In genomic region chr6:103514346-103514745, GRCm38 (mm10) we compare ENCODE assay signal across 19 mouse cellular contexts. TPM values are rescaled to one million over a fixed set of nuclear protein-coding genes. Genes with fewer than 3 reads are reported as not detected.
A peak's percentile ranks its signal among the peaks of the same experiment; 100 is the strongest.
DNase-seq lines count a peak whose midpoint lies in the region; ATAC-seq and TF ChIP-seq lines count a peak whose summit lies in the region.
"Had no signal": no experiment of that assay in that cellular context is flagged by ENCODE, and none has a peak within 500 bp of the region (broad histone marks: within the 10 kb centered on the region; RNA-seq: fewer than 3 reads in every experiment).

No protein-coding gene starts in this region.

- H3K9ac ChIP-seq in hindbrain, embryonic 12.5 days, result no peak overlapping the region
- H3K9ac ChIP-seq in hindbrain, embryonic 11.5 days (ENCODE audit: low read depth, low read length), result no peak overlapping the region
- H3K9ac ChIP-seq in forebrain, embryonic 16.5 days (replicated peaks; ENCODE audit: low read depth, low read length), result no peak overlapping the region
- H3K9ac ChIP-seq in midbrain, embryonic 16.5 days (ENCODE audit: low read depth, low read length), result no peak overlapping the region
- H3K9ac ChIP-seq: heart, embryonic 15.5 days had no signal

- H3K4me3 ChIP-seq in hindbrain, embryonic 12.5 days, result no peak overlapping the region
- no peak overlapping the region for H3K4me3 ChIP-seq in hindbrain, embryonic 11.5 days (ENCODE audit: low read depth, low read length)
- peak overlapping the region; percentile 26 for H3K4me3 ChIP-seq in forebrain, embryonic 16.5 days (replicated peaks; ENCODE audit: low read length)
- H3K4me3 ChIP-seq in midbrain, embryonic 16.5 days (ENCODE audit: low read depth, low read length), result peak overlapping the region; percentile 20
- H3K4me3 ChIP-seq: heart, embryonic 15.5 days had no signal

- no peak overlapping the region for H3K27ac ChIP-seq in hindbrain, embryonic 12.5 days
- no peak overlapping the region for H3K27ac ChIP-seq in hindbrain, embryonic 11.5 days (ENCODE audit: low read depth, low read length)
- no peak overlapping the region for H3K27ac ChIP-seq in forebrain, embryonic 16.5 days (ENCODE audit: low read length)
- H3K27ac ChIP-seq in midbrain, embryonic 16.5 days (ENCODE audit: low read length), result peak overlapping the region; percentile 63; the same call in 1 of the 2 replicates
- H3K27ac ChIP-seq: heart, embryonic 15.5 days; stomach, postnatal 0 days had no signal

- no peak for TF ChIP-seq CTCF in brain, embryonic 14.5 days (IDR thresholded peaks at IDR 0.05; ENCODE audit: borderline replicate concordance, extremely low read depth, insufficient read depth, insufficient read length)

- no peaks in the 10 kb centered on the region for H3K36me3 ChIP-seq in hindbrain, embryonic 12.5 days
- no peaks in the 10 kb centered on the region for H3K36me3 ChIP-seq in hindbrain, embryonic 11.5 days (ENCODE audit: control insufficient read depth, insufficient read depth, low read length)
- no peaks in the 10 kb centered on the region for H3K36me3 ChIP-seq in forebrain, embryonic 16.5 days (ENCODE audit: control insufficient read depth, insufficient read depth)
- H3K36me3 ChIP-seq in midbrain, embryonic 16.5 days (ENCODE audit: control insufficient read depth, insufficient read depth, low read length), result no peaks in the 10 kb centered on the region
- H3K36me3 ChIP-seq: G1E; heart, embryonic 15.5 days had no signal

- H3K4me2 ChIP-seq in hindbrain, embryonic 12.5 days (replicated peaks), result peak overlapping the region; percentile 65
- no peak overlapping the region for H3K4me2 ChIP-seq in hindbrain, embryonic 11.5 days (replicated peaks; ENCODE audit: low read depth, low read length)
- peak overlapping the region; percentile 42 for H3K4me2 ChIP-seq in forebrain, embryonic 16.5 days (ENCODE audit: low read length)
- H3K4me2 ChIP-seq in midbrain, embryonic 16.5 days (ENCODE audit: low read length), result peak overlapping the region; percentile 58
- H3K4me2 ChIP-seq: heart, embryonic 15.5 days had no signal

- no peak for TF ChIP-seq POLR2A in brain, embryonic 14.5 days (IDR thresholded peaks at IDR 0.05; ENCODE audit: borderline replicate concordance, extremely low read depth, insufficient read depth, insufficient read length, poor library complexity, severe bottlenecking)

- H3K4me1 ChIP-seq in hindbrain, embryonic 12.5 days, result peaks cover 13% of the 10 kb centered on the region
- peaks cover 4% of the 10 kb centered on the region; the same call in 1 of the 2 replicates for H3K4me1 ChIP-seq in hindbrain, embryonic 11.5 days (replicated peaks; ENCODE audit: control insufficient read depth, insufficient read depth, low read length)
- H3K4me1 ChIP-seq in forebrain, embryonic 16.5 days (replicated peaks; ENCODE audit: control insufficient read depth, insufficient read depth, low read length), result peaks cover 22% of the 10 kb centered on the region
- peaks cover 24% of the 10 kb centered on the region for H3K4me1 ChIP-seq in midbrain, embryonic 16.5 days (ENCODE audit: control insufficient read depth, insufficient read depth, low read length)

- no peaks in the 10 kb centered on the region for H3K9me3 ChIP-seq in hindbrain, embryonic 12.5 days (replicated peaks)
- H3K9me3 ChIP-seq in hindbrain, embryonic 11.5 days (ENCODE audit: control insufficient read depth, low read length), result no peaks in the 10 kb centered on the region
- H3K9me3 ChIP-seq in forebrain, embryonic 16.5 days (ENCODE audit: control insufficient read depth, low read length), result no peaks in the 10 kb centered on the region
- H3K9me3 ChIP-seq in midbrain, embryonic 16.5 days (replicated peaks; ENCODE audit: control insufficient read depth, low read length, poor library complexity, severe bottlenecking), result no peaks in the 10 kb centered on the region
- H3K9me3 ChIP-seq: heart, embryonic 15.5 days had no signal

- ATAC-seq in hindbrain, embryonic 12.5 days (ENCODE audit: low FRiP score), result no peak
- ATAC-seq in hindbrain, embryonic 11.5 days (ENCODE audit: low FRiP score), result no peak
- ATAC-seq in forebrain, embryonic 16.5 days, result peak; percentile 15
- no peak for ATAC-seq in midbrain, embryonic 16.5 days

- DNase-seq in hindbrain, embryonic 11.5 days (ENCODE audit: low spot score), result no peak
- peak; percentile 89 for DNase-seq in brain, embryonic 14.5 days (ENCODE audit: low read depth)
- no peak for DNase-seq in kidney, adult 18-20 months
- no peak for DNase-seq in kidney, postnatal 4 days
- DNase-seq: embryo, embryonic 11 days; gastrocnemius, postnatal 10 days; heart, adult 18-20 months; kidney, adult 2 months; kidney, postnatal 14 days; liver; lung, adult 18-20 months; right cerebral cortex, postnatal 25 days; thymus, postnatal 25 days had no signal

- WGBS in hindbrain, embryonic 12.5 days, result 23% methylated on average over 1 of the region's 1 CpGs
- 46% methylated on average over 1 of the region's 1 CpGs for WGBS in hindbrain, embryonic 11.5 days
- WGBS in forebrain, embryonic 16.5 days, result 4% methylated on average over 1 of the region's 1 CpGs
- WGBS in midbrain, embryonic 16.5 days, result 5% methylated on average over 1 of the region's 1 CpGs

- H3K27me3 ChIP-seq in hindbrain, embryonic 12.5 days, result peaks cover 16% of the 10 kb centered on the region
- peaks cover 14% of the 10 kb centered on the region for H3K27me3 ChIP-seq in hindbrain, embryonic 11.5 days (ENCODE audit: control insufficient read depth, insufficient read depth, low read length)
- no peaks in the 10 kb centered on the region for H3K27me3 ChIP-seq in forebrain, embryonic 16.5 days (replicated peaks; ENCODE audit: control insufficient read depth, insufficient read depth, low read length)
- no peaks in the 10 kb centered on the region for H3K27me3 ChIP-seq in midbrain, embryonic 16.5 days (ENCODE audit: control insufficient read depth, insufficient read depth, low read depth, low read length)

RNA-seq across cellular contexts. Expression of gene Chl1, which starts 4.0 kb away (rescaled TPM):
- 46.5 and 52.1 TPM in 2 replicates for polyA plus RNA-seq in hindbrain, embryonic 12.5 days (2016; fragmentation: Nextera tagmentation; extraction: Ambion mirVana)
- 18.7 and 29.1 TPM in 2 replicates for polyA plus RNA-seq in hindbrain, embryonic 11.5 days (2014; fragmentation: Nextera tagmentation; extraction: Ambion mirVana)
- 63.5 and 104 TPM in 2 replicates for polyA plus RNA-seq in brain, embryonic 14.5 days (2012; rRNA removed)
- 121 and 127 TPM in 2 replicates for polyA plus RNA-seq in forebrain, embryonic 16.5 days (2015; fragmentation: Nextera tagmentation; extraction: Ambion mirVana)
- polyA plus RNA-seq in midbrain, embryonic 16.5 days (2015; fragmentation: Nextera tagmentation; extraction: Ambion mirVana), result 178 and 202 TPM in 2 replicates
- polyA plus RNA-seq: G1E had no signal

Comparison
In these comparisons a context has a peak if more than half of its experiments do, and no peak if none do; other contexts are left out.
1. H3K4me3 ChIP-seq: peak in forebrain, embryonic 16.5 days (single experiment) and midbrain, embryonic 16.5 days (single experiment); none in hindbrain, embryonic 12.5 days (single experiment) and hindbrain, embryonic 11.5 days (single experiment).